In the genomic region with DNA sequence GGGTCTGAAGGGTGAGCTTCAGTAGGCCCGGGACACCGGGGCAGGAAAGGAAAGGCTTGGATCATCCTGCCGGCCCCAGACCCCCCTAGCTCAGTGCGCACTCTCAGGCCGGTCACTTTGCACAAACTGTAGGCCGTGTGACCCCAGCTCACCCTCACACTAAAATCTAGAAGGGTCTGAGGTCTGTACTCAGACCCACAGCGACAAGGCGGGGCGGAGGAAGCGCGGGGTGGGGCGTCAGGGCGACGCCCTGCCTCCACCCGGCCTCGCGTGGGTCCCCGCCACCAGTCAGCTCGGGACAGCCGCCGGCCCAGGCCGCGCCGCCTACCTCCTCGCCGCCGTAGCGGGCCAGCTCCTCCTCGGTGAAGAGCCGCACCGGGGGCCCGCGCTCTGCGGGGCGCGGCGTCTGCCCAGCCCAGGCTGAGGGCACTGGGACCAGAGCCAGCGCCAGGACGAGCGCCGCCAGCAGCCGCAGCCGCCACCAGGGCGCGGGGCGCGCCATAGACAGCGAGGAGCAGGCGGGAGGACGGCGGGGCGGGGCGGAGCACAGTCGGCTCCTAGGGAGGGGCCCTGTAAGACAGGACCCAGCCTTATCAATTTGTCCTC, we compare ENCODE assay signal across 7 mouse cellular contexts. TPM values are rescaled to one million over a fixed set of nuclear protein-coding genes. Genes with fewer than 3 reads are reported as not detected.
A peak's percentile ranks its signal among the peaks of the same experiment; 100 is the strongest.
DNase-seq lines count a peak whose midpoint lies in the region; ATAC-seq and TF ChIP-seq lines count a peak whose summit lies in the region.

A gene (minus strand): TSS at position 604 of the 606 bp plus-strand sequence.

- DNase-seq in adrenal gland, postnatal 14 days = peak; percentile 91
- peak; percentile 40 for DNase-seq in embryo, embryonic 11.5 days (ENCODE audit: low read depth, low spot score)
- DNase-seq in gastrocnemius, postnatal 36 days = peak; percentile 73 to 80
- peak; percentile 85 for DNase-seq in intestine, embryonic 14.5 days (ENCODE audit: low spot score)
- peak; percentile 75 for DNase-seq in left cerebral cortex, postnatal 4 days
- DNase-seq in midbrain, embryonic 10.5 days (ENCODE audit: low spot score) = peak; percentile 74

- peaks cover 3% of the 10 kb centered on the region; the same call in 1 of the 2 replicates for H3K4me1 ChIP-seq in intestine, embryonic 14.5 days (replicated peaks; ENCODE audit: control insufficient read depth, insufficient read depth, low read length)
- peaks cover 17% of the 10 kb centered on the region for H3K4me1 ChIP-seq in midbrain, embryonic 10.5 days
- H3K4me1 ChIP-seq in small intestine, adult 2 months (ENCODE audit: control insufficient read depth, insufficient read depth, insufficient read length, low read length) = peaks cover 6% of the 10 kb centered on the region

- H3K4me2 ChIP-seq in intestine, embryonic 14.5 days (ENCODE audit: low read length) = peak within 1 kb of the TSS; percentile 70

- peak within 1 kb of the TSS; percentile 73 for H3K27ac ChIP-seq in intestine, embryonic 14.5 days (ENCODE audit: low read depth)
- peak within 1 kb of the TSS; percentile 95 for H3K27ac ChIP-seq in midbrain, embryonic 10.5 days (replicated peaks)
- H3K27ac ChIP-seq in small intestine, adult 2 months (ENCODE audit: insufficient read depth, low read depth, low read length) = peak within 1 kb of the TSS; percentile 38; the same call in 1 of the 2 replicates

- H3K4me3 ChIP-seq in intestine, embryonic 14.5 days (ENCODE audit: low read depth, low read length) = peak within 1 kb of the TSS; percentile 61
- H3K4me3 ChIP-seq in midbrain, embryonic 10.5 days = peak within 1 kb of the TSS; percentile 83
- H3K4me3 ChIP-seq in small intestine, adult 2 months (ENCODE audit: low read depth, low read length) = peak within 1 kb of the TSS; percentile 87

- peak within 1 kb of the TSS; percentile 82 for H3K9ac ChIP-seq in intestine, embryonic 14.5 days (ENCODE audit: low read length)

- 0 out of 2 replicates have a peak, but pooled peaks have one; percentile 11 for TF ChIP-seq CTCF in small intestine, adult 2 months (IDR thresholded peaks at IDR 0.05; ENCODE audit: extremely low read depth, insufficient read length, insufficient replicate concordance, low read depth, low read length)

- peak; percentile 88 for ATAC-seq in intestine, embryonic 14.5 days (replicated peaks; ENCODE audit: low FRiP score, low TSS enrichment, low read depth)

- no peaks in the 10 kb centered on the region for H3K9me3 ChIP-seq in intestine, embryonic 14.5 days (ENCODE audit: control insufficient read depth, low read length)
- no peaks in the 10 kb centered on the region for H3K9me3 ChIP-seq in midbrain, embryonic 10.5 days (replicated peaks)

- TF ChIP-seq POLR2A in small intestine, adult 2 months (IDR thresholded peaks at IDR 0.05; ENCODE audit: low read depth, low read length) = 0 out of 2 replicates have a peak, but pooled peaks have one; percentile 32

- intact Hi-C loops in gastrocnemius, postnatal 36 days (cut with DNase I) = loop anchor here (5.0 kb wide), 1 partner anchor 75 kb away; no protein-coding TSS in a partner anchor
- intact Hi-C loops in left cerebral cortex, postnatal 4 days (cut with DNase I) = no loop called here

- WGBS in intestine, embryonic 14.5 days = under 1% methylated on average over 53 of the region's 54 CpGs
- WGBS in midbrain, embryonic 10.5 days = under 1% methylated on average over 54 of the region's 54 CpGs
- WGBS in small intestine, adult 2 months = 2% methylated on average over 50 of the region's 54 CpGs

- H3K27me3 ChIP-seq in intestine, embryonic 14.5 days (replicated peaks; ENCODE audit: control insufficient read depth, insufficient read depth, low read length) = no peaks in the 10 kb centered on the region
- peaks cover 13% of the 10 kb centered on the region for H3K27me3 ChIP-seq in midbrain, embryonic 10.5 days (ENCODE audit: low read depth, poor library complexity, severe bottlenecking)
- H3K27me3 ChIP-seq in small intestine, adult 2 months (ENCODE audit: control insufficient read depth, insufficient read depth, low read length) = no peaks in the 10 kb centered on the region

- H3K36me3 ChIP-seq in intestine, embryonic 14.5 days (ENCODE audit: control insufficient read depth, insufficient read depth, low read length) = no peaks in the 10 kb centered on the region
- no peaks in the 10 kb centered on the region for H3K36me3 ChIP-seq in midbrain, embryonic 10.5 days
- H3K36me3 ChIP-seq in small intestine, adult 2 months (ENCODE audit: control insufficient read depth, insufficient read depth, low read length) = no peaks in the 10 kb centered on the region

RNA-seq across cellular contexts. Expression of the gene that starts here (rescaled TPM):
- 89.6 and 91.5 TPM in 2 replicates for total RNA-seq in adrenal gland, postnatal 14 days (2021)
- 10 to 100 TPM; 55.2 to 61.5 TPM for total RNA-seq in gastrocnemius, postnatal 36 days (2021)
- polyA plus RNA-seq in intestine, embryonic 14.5 days (2014; fragmentation: Nextera tagmentation; extraction: Ambion mirVana) = 126 and 128 TPM in 2 replicates
- total RNA-seq in left cerebral cortex, postnatal 4 days (2021) = 10 to 100 TPM; 83.5 to 89.9 TPM
- 49.4 and 63.5 TPM in 2 replicates for polyA plus RNA-seq in midbrain, embryonic 10.5 days (2016; fragmentation: Nextera tagmentation; extraction: Ambion mirVana)
- polyA plus RNA-seq in small intestine, adult 2 months (2012; rRNA removed) = 55.8 and 59.7 TPM in 2 replicates

Comparison
In these comparisons a context has a peak if more than half of its experiments do, and no peak if none do; other contexts are left out.
1. Peak in every context shown above with its lines: DNase-seq, ATAC-seq, H3K4me3 ChIP-seq and H3K27ac ChIP-seq.
2. DNase-seq: peak in every context shown above with its lines; median percentile 91 in adrenal gland, postnatal 14 days; 85 in intestine, embryonic 14.5 days; 76 in gastrocnemius, postnatal 36 days; 75 in left cerebral cortex, postnatal 4 days; 74 in midbrain, embryonic 10.5 days; 40 in embryo, embryonic 11.5 days.
3. H3K27ac ChIP-seq: peak in every context shown above with its lines; median percentile 95 in midbrain, embryonic 10.5 days; 73 in intestine, embryonic 14.5 days; 38 in small intestine, adult 2 months.